11 mouse cellular contexts compared by ENCODE assay signal in genomic region chr5:3494452-3495187, GRCm38 (mm10). TPM values are rescaled to one million over a fixed set of nuclear protein-coding genes. Genes with fewer than 3 reads are reported as not detected.
A peak's percentile ranks its signal among the peaks of the same experiment; 100 is the strongest.
DNase-seq lines count a peak whose midpoint lies in the region; ATAC-seq and TF ChIP-seq lines count a peak whose summit lies in the region.
"Had no signal": no experiment of that assay in that cellular context is flagged by ENCODE, and none has a peak within 500 bp of the region (broad histone marks: within the 10 kb centered on the region; RNA-seq: fewer than 3 reads in every experiment).

No protein-coding gene starts in this region.

- in situ Hi-C loops in Patski (cut with MboI; ENCODE audit: low pct_unique_long_range_greater_than_20kb), result no loop called here

- H3K9me3 ChIP-seq in midbrain, embryonic 16.5 days (replicated peaks; ENCODE audit: control insufficient read depth, low read length, poor library complexity, severe bottlenecking), result no peaks in the 10 kb centered on the region
- H3K9me3 ChIP-seq: heart, embryonic 10.5 days; hindbrain, embryonic 15.5 days had no signal

- TF ChIP-seq POLR2A in spleen, adult 2 months (IDR thresholded peaks at IDR 0.05; ENCODE audit: low read depth, low read length), result no peak

- no peak overlapping the region for H3K9ac ChIP-seq in midbrain, embryonic 16.5 days (ENCODE audit: low read depth, low read length)
- H3K9ac ChIP-seq: hindbrain, embryonic 15.5 days had no signal

- no peak overlapping the region for H3K4me2 ChIP-seq in midbrain, embryonic 16.5 days (ENCODE audit: low read length)
- H3K4me2 ChIP-seq: hindbrain, embryonic 15.5 days had no signal

- peak; percentile 90 for ATAC-seq in Patski
- ATAC-seq in midbrain, embryonic 16.5 days, result no peak

- no peak for TF ChIP-seq CTCF in spleen, adult 2 months (IDR thresholded peaks at IDR 0.05; ENCODE audit: extremely low read depth, insufficient read depth, insufficient read length, insufficient replicate concordance)
- no peak for TF ChIP-seq CTCF in Patski (IDR thresholded peaks at IDR 0.05)

- H3K27ac ChIP-seq in spleen, adult 2 months (ENCODE audit: insufficient read depth, low read length), result 0 out of 2 replicates have a peak overlapping the region, but pooled peaks have one; percentile 30
- H3K27ac ChIP-seq in macrophage, result peak overlapping the region; percentile 81
- no peak overlapping the region for H3K27ac ChIP-seq in midbrain, embryonic 16.5 days (ENCODE audit: low read length)
- H3K27ac ChIP-seq: heart, embryonic 10.5 days; hindbrain, embryonic 15.5 days had no signal

- peaks cover 15% of the 10 kb centered on the region; the same call in 1 of the 2 replicates for H3K4me1 ChIP-seq in spleen, adult 2 months (ENCODE audit: control insufficient read depth, insufficient read depth, insufficient read length)
- no peaks in the 10 kb centered on the region for H3K4me1 ChIP-seq in midbrain, embryonic 16.5 days (ENCODE audit: control insufficient read depth, insufficient read depth, low read length)
- H3K4me1 ChIP-seq: hindbrain, embryonic 15.5 days had no signal

- POLR2A ChIA-PET in Patski (lab: Charles Lee), result no interaction called here

- no peaks in the 10 kb centered on the region for H3K36me3 ChIP-seq in spleen, adult 2 months (ENCODE audit: control insufficient read depth, insufficient read depth, low read length)
- no peaks in the 10 kb centered on the region for H3K36me3 ChIP-seq in macrophage (ENCODE audit: inconsistent target)
- no peaks in the 10 kb centered on the region for H3K36me3 ChIP-seq in midbrain, embryonic 16.5 days (ENCODE audit: control insufficient read depth, insufficient read depth, low read length)
- H3K36me3 ChIP-seq: hindbrain, embryonic 15.5 days had no signal

- H3K79me2 ChIP-seq in macrophage (ENCODE audit: inconsistent target), result peaks cover 76% of the 10 kb centered on the region

- no peaks in the 10 kb centered on the region for H3K27me3 ChIP-seq in spleen, adult 2 months (ENCODE audit: control insufficient read depth, insufficient read depth, low read length)
- no peaks in the 10 kb centered on the region for H3K27me3 ChIP-seq in Patski
- no peaks in the 10 kb centered on the region for H3K27me3 ChIP-seq in midbrain, embryonic 16.5 days (ENCODE audit: control insufficient read depth, insufficient read depth, low read depth, low read length)
- H3K27me3 ChIP-seq: hindbrain, embryonic 15.5 days had no signal

- WGBS in spleen, adult 2 months, result 48% methylated on average over 8 of the region's 8 CpGs
- 66% methylated on average over 8 of the region's 8 CpGs for WGBS in macrophage (ENCODE audit: missing documents)
- 86% methylated on average over 8 of the region's 8 CpGs for WGBS in midbrain, embryonic 16.5 days

- no peak overlapping the region for H3K4me3 ChIP-seq in spleen, adult 2 months (ENCODE audit: extremely low read depth, insufficient read depth, insufficient read length)
- H3K4me3 ChIP-seq in macrophage (ENCODE audit: inconsistent target), result no peak overlapping the region
- H3K4me3 ChIP-seq in midbrain, embryonic 16.5 days (ENCODE audit: low read depth, low read length), result no peak overlapping the region
- H3K4me3 ChIP-seq: heart, embryonic 10.5 days; hindbrain, embryonic 15.5 days had no signal

- CTCF ChIA-PET in Patski (lab: Charles Lee), result interaction anchor here (1.3 to 1.5 kb wide), 2 partner anchors 17 to 150 kb away, joined by 3 read pairs; no protein-coding TSS in a partner anchor

- DNase-seq in spleen, adult 2 months (ENCODE audit: low read depth in 1 of 2, low spot score in 2 of 2), result no peak
- DNase-seq in spleen, postnatal 10 days (ENCODE audit: low spot score in 2 of 2), result no peak
- peak; percentile 54 for DNase-seq in Patski (ENCODE audit: low read depth, low spot score)
- DNase-seq in thymus, postnatal 25 days, result no peak
- no peak for DNase-seq in neural tube, embryonic 10.5 days (ENCODE audit: extremely low spot score, low spot score)
- DNase-seq: kidney, postnatal 36 days; right cerebral cortex, adult 18-20 months had no signal

RNA-seq across cellular contexts. Expression of gene Fam133b, which starts 49.0 kb away (rescaled TPM):
- polyA plus RNA-seq in spleen, adult 2 months (2012; rRNA removed), result 3.9 and 4.7 TPM in 2 replicates
- 34.2 TPM for polyA plus RNA-seq in Patski (2021)
- total RNA-seq in macrophage (2018; cell fraction: chromatin; rRNA removed), result 100 to 1,000 TPM in 25 of 26 experiments, 10 to 100 TPM in 1; 87.8 to 675 (median 157) TPM
- 10 to 100 TPM; 13.9 to 46.8 (median 17.8) TPM for total RNA-seq in macrophage (2018; cell fraction: cytosol; rRNA removed)
- total RNA-seq in macrophage (2018; cell fraction: nucleus; rRNA removed), result 100 to 1,000 TPM in 10 of 26 experiments, 10 to 100 TPM in 16; 46.5 to 295 (median 87.3) TPM
- polyA plus RNA-seq in macrophage (2018), result 22.8 to 33.0 TPM (median 24.7 TPM) in 3 replicates
- 23.0 and 25.2 TPM in 2 replicates for polyA plus RNA-seq in midbrain, embryonic 16.5 days (2015; fragmentation: Nextera tagmentation; extraction: Ambion mirVana)
